Mouse (Mus musculus): Measurements from ENCODE around the gene Wwtr1.

DNA sequence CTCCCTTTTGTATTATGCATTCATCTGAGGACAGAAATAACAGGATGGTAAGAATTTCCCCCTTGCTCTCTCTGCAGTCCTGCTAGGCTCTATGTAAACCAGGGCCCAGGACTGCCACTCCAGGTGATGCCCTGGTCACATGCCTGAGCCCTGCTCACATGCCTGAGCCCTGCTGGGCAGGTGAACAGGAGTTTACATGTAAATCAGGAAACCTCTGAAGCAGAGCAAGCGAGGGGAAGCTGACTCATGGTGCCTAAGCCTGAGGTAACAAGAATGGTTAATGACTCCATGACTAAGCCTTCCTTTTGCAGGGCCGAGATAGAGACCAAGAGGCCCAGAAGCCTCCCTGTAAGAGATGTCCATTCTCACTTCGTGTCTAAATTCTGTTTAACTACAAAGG is 20.1 kb downstream of the Wwtr1 start:
- TF ChIP-seq POLR2A (IDR thresholded peaks at IDR 0.05; ENCODE audit: extremely low read depth, insufficient read depth, low read length) (no peak), CTCF (IDR thresholded peaks at IDR 0.05; ENCODE audit: low read depth, low read length) (no peak)

Data from liver, adult 2 months (tissue).